Mouse (Mus musculus) spleen, embryonic (tissue): Measurements from ENCODE around the gene Cux2.

ENCODE experiments used
- CTCF ChIA-PET: fragments of 350-600 bp; sonication (Branson Sonifier 250); formaldehyde crosslinking; loops from one replicate; lab custom pipeline; 2022; lab: Charles Lee

Gene Cux2

DNA sequence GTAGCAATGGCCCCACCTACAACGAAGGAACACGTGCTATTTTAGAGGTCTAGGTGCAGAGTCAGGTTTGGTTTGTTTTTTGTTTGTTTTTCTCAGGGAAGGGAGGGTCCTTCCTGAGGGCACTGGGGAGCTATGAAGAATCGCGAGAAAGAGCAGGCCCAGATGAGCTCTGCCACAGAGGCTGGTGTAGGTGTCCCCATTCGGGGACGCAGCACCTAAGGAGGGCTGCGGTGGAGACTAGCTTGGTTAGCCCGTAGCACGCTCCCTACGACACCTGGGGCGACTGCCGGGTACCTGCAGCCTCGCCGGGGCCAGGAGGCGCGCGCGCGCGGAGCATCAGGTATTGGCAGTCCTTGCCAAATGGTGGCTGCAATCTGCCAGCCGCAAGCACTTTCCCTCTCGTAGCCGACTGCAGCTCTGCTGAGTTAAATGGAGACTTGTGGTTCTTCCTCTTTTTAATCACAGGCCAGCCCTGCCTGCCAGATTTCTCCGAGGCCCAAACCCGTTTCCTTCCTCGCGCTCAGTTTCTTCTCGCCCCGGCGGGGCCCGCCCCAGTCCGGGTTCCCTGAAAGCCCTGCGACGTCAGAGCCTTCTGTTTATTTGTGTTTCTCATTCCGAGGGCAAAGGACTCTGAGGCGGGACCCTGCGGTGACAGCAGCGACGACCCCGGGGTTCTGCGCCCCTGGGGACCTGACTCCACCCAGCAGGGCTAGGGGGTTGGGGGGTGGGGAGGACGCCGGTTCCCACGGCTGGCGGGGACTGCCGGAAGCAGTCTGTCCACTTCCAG is 211.4 kb downstream of the Cux2 start:
- CTCF ChIA-PET = interaction anchor here (0.5 kb wide), 1 partner anchor 43 kb away, joined by 5 read pairs; no protein-coding TSS in a partner anchor

DNA sequence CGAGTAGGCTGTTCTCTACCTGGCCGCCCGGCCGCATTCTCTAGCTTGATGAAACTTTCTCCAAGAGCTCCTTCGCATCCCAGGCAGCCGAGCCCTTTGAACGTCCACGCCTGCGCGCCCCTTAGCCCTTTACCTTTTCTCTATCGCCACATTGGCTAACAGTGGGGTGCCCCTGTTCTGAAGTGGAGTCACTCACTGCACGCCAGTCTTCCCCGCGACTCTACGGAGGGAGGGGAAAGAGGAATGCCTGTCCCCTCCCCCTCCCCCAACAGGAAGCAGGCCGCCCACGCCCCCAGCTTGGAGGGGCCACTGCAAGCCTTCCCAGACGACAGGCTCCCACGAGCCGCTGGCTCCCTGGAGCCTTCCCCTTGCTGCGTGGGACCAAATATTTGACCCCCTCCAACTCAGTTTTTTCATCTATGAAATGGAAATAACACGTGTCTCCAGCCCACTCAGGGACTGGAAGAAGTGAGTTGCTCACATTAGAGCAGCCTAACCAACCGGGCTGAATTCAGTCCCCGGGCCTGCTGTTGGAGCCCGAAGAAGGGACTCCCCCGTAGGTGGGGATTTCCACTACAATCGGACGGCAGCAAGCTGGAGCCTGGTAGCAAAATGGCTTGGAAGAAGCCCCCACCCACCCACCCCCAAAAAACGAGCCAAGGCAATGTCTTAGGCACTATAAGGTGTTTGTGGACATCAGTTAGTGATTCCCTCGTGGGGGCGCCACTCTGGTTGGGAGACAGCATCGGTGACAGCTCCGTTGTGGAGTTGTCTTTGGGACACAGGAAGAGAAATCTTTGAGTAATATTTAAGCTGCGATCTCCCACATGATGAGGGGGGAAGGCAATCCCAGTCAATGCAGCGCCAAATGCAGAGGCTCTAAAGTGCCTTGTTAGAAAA is 212.2 kb downstream of the Cux2 start, which contains the start of gene Sh2b3:
Gene Sh2b3 (minus strand): TSS at position 206 of the 900 bp plus-strand sequence.
- CTCF ChIA-PET = interaction anchor here (0.5 to 0.8 kb wide), 3 partner anchors 42 to 1885 kb away, joined by 3 to 5 read pairs (median 4); partner anchors contain the start of gene Bcl7a

DNA sequence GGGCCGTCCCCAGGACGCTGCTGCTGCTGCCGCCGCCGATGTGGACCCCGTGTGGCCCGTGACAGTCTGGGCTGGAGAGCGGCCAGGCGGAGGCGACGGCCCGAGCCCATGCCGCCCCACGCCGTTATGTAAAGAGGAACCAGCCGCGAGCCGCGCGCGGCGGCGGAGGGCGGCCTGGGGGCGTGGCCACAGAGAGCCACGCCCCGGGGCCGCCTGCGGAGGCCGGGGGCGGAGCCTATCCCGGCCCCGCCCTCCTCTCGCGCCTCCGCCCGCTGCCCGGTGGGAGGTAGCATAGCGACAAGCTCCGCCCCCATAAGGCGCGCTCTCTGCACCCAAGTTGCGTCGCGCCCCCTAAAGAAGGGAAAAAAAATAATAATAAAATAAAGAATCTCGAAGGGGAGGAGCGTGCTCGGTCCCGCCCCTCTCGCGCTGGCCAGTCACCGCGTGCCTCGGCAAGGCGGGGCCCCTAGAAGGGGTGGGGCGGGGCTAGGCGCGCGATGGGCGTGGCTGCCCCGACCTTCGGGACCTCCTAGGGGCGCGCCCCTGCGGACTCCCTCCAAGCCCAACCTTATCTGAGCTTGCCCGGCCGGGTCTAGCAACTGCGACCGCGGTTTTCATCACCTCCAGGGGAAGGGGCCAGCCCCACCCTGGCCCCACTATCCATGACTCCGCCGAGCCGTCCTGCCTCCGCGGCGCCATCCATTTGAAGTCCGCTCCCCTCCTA is 213.0 kb downstream of the Cux2 start:
- CTCF ChIA-PET = interaction anchor here (0.5 to 1.6 kb wide), 5 partner anchors 13 to 1886 kb away, joined by 3 to 19 read pairs (median 7); partner anchors contain the start of genes Bcl7a and Pheta1

DNA sequence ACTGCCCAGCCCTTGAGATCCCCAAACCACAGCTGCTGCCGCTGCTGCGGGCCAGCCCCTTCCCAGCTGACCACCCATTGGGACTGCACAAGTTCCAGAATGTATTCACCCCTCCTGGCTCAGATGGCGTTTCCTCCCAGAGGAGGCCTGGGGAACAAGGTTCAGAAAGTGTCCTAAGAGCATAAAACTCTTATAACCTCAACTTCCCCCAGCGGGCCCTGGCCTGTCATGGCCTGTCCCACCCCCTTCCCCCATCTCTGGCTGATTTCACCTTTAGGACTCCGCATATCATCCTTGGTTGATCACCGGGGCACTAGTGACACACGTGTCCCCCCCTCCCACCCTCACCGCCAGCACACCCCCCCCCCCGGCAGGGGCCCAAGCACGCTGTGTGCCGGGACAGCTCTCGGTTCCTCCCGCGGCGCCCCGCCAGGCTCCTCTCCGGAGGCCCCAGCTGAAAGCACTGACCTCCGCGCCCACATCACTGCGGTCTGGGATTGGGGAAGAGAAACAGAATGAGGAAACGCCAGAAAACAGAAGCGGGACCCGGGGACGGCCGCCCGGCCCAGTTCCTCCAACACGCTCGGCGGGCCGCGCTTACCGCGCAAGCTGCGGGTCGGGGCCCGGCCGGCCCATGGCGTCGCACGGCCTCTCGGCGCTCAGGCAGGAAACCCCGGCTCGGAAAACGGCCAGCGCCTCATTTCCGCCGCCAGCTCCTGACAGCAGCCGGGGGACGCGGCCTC is 213.8 kb downstream of the Cux2 start:
- CTCF ChIA-PET = interaction anchor here (0.7 to 1.6 kb wide), 3 partner anchors 13 to 498 kb away, joined by 7 to 19 read pairs (median 9); partner anchors contain the start of gene Pheta1

DNA sequence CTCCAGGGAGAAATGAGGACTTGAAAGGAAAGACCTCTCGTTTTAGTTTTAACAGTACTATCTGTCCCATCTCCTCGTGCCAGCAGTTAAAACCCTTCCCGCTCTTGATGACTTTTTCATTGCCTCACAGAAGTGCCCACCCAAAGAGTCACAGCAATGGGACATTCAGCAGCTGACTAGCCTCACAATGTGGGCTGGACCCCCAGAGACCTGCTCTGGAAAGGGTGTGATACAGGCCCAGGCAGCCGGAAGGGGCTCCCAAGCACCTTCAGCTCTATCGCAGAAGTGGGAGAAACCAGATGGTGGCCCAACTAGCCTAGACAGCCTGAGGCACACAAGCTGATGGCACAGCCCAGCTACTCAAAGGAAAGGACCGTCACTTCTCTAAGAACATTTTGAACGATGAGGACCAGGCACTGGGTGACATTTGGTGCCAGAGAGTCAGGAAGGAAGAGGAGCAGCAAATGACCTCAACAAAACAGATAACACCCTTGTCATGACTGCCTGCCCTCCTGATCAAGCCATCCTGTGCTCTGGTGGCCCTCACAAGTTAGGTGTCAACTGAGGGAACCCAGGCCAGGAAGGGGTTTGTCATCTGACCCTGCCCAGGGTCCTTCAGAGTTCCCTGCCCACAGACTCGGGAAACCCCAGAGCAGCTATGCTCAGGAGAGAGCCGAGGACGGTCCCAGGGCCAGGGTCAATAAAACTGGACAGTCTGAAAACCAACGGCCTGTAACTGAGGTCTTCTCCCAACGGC is 214.7 kb downstream of the Cux2 start:
- CTCF ChIA-PET = interaction anchor here (1.6 kb wide), 1 partner anchor 14 kb away, joined by 9 read pairs; no protein-coding TSS in a partner anchor

DNA sequence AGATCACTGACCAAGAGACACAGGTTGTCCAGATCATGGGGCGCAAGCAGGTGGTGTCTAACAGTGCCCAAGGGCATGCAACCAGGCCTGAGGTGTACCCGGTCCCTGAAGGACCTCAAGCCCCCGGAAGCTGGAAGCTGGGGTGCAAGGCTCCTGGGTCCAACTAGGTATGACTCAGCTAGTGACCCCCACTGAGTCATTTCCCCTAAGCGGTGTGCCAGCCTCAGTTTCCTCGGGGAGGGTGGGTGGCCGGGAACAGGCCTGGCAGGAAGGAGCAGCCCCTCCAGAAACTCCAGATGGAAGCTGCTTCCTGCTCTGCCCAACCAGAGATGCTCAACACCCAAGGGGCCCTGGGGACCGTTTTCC is 215.7 kb downstream of the Cux2 start:
- CTCF ChIA-PET = no interaction called here

DNA sequence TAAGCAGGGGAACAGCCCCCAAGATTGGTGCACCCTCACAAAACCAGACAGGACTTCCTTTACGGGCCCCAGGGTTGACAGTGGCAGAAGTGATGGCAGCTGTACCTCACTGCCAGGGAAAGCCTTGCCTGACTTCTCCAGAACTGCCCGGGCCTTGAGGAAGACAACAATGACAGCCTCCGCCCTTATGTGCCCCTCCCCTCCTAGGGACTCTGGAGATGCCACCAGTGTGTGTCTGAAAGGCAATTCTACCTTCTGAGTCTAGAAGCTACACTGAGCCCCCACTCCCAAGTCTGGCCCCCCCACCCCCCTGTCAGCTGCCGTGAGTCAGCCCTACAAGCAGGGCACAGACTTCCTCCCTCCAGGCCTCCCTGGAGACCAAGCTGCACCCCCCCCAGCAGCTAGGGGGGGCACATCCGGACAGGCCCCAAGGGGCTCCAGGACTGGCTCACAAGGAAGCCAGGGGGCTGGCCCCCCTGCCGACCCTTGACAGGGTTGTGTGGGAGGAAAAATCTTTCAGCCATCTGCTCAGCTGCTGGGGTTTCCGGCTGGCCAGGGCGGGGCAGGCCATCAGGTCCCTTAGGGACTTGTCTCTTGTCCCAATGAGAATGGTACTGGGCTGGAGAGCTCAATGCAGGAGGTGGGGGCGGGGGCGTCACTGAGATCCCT is 216.2 kb downstream of the Cux2 start:
- CTCF ChIA-PET = interaction anchor here (1.4 kb wide), 1 partner anchor 9 kb away, joined by 4 read pairs; no protein-coding TSS in a partner anchor

DNA sequence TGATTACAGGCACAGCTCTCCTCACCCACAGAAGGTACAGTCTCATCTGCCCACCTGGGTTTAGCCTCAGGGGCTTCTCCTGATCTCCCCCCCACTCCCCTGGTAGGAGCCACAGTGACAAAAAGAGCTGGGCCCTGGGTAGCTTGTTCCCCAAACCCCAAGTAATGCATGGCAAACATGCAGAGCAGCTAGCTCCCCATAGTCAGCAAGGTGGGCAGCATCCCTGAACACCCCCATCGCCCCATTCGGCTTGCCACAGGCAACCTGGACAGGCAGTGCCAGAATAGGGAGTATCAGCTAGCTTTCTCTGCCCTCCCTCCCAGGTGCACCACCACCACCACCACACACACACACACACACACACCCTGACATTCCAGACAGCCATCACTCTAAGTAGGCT is 216.7 kb downstream of the Cux2 start:
- CTCF ChIA-PET = interaction anchor here (0.5 to 1.4 kb wide), 4 partner anchors 10 to 176 kb away, joined by 4 to 6 read pairs (median 4); no protein-coding TSS in a partner anchor

DNA sequence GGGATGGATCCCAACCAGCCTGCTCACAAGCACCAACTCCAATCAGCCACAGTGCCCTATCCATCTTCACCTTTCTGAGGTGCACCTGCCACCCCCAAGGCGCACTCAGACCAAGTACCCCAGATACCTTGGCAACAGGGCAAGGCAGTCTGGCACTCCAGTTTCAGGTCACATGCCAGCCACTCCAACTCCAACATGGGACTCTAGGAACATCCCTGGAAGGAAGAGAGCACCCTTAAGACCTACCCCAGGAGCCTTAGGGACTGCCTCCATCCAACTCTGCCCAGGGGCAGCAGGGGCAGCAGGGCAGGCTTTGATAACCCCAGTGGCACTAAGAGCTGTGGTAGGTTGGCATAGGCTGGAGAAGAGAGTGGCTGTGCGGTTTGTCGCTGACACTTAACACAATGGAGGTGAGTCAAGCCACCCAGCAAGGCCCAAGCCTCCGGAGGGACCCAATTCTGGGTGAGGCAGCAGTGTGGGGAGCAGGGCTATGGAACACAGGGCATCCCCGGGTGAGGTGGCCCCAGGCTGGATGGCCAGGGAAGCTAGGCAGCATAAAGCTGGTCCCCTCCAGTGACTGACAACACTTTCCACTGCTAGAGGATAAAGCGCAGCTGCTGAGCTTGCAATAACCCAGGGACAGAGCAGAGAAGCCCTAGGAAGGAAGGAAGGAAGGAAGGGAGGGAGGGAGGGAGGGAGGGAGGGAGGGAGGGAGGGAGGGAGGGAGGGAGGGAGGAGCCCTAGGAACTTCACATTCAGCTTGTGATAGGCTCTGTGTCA is 217.3 kb downstream of the Cux2 start:
- CTCF ChIA-PET = interaction anchor here (0.5 to 1.4 kb wide), 4 partner anchors 10 to 175 kb away, joined by 4 to 6 read pairs (median 4); no protein-coding TSS in a partner anchor

DNA sequence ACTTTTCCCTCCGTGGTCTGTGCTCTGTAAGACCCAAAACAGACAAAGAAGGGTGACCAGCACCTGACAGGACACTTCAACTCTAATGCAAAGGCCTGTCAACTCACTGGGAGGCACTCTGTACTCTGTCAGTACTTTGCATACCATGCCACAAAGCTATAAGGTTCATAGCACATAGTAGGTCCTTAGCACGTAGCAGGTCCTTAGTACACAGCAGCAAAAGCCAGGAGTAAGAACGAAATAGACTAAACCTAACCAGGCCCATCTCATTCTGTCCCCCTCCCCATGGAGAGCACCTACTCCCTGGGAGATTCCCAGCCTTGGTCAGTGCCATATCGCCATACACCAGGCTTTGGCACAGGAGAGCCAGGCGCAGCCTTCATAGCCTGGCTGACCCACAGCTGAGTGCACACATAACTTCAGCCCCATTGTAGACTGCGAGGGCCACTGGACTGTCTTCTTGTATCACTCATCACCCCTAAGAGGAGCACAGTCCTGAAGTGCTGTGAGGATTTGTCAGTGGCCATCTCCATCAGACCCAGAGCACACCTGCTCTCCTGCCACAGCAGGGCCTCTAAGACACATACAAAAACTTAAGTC is 218.8 kb downstream of the Cux2 start:
- CTCF ChIA-PET = no interaction called here

DNA sequence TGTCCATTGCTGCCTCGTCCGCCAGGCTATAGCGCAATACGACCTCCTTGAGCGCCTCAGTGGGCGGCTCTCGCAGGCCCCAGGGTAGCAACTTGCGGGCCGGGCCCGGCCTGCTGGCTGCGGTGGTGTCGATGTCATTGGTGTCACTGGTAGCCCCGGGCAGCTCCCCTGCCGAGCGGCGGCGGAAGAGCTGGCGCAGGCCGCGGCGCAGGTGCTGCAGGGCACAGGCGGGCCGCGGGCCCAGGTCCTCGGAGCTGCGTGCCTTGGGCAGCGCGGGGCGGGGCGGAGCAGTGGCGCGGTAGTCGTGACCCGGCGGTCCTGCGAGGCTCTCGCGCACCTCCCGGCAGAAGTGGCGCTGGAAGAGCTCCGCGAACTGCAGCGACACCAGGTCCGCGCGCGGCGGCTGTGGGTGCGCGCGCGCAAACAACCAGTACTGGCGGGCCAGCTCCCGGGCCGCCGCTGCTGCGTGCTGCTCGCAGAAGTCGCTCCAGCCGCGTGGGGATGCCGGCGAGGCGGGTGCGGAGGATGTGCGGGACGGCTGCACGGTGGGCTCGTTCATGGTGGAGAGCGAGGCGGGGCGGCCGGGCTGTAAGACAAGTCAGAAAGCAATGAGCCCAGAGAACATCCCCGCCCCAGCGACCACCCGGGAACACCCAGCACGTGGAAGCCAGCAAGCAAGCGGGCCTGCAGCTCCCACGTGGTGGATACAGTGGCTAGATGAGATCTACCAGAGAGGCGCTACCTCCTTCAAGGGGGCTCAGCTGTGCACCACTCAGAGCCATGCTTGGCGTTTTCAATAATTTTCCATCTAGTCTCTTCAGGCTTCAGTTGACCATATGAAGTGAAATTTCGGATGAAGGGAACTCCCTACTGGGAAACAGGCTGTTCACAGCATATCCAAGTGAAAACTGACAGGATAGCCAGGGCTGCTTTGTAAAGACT is 221.1 kb downstream of the Cux2 start:
- CTCF ChIA-PET = interaction anchor here (1.4 kb wide), 1 partner anchor 12 kb away, joined by 6 read pairs; no protein-coding TSS in a partner anchor

DNA sequence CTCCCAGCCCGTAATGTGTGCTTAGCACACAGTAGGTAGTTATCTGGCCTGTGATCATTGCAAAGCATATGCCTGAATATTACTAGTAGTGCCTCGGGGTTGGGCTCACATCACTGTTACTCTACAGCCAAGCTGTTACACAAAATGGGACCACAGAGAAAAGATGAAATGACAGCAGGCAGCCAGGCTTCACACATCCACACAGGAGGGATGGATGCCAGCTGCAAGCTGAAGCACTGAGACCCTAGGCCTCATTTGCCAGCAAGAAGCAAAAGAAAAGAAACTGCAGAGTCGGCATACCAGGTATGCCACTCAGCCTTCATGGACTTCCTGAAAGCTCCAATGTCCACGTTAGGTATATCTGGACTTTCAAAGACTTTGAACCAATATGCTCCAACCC is 222.0 kb downstream of the Cux2 start:
- CTCF ChIA-PET = interaction anchor here (1.4 kb wide), 1 partner anchor 11 kb away, joined by 6 read pairs; no protein-coding TSS in a partner anchor

DNA sequence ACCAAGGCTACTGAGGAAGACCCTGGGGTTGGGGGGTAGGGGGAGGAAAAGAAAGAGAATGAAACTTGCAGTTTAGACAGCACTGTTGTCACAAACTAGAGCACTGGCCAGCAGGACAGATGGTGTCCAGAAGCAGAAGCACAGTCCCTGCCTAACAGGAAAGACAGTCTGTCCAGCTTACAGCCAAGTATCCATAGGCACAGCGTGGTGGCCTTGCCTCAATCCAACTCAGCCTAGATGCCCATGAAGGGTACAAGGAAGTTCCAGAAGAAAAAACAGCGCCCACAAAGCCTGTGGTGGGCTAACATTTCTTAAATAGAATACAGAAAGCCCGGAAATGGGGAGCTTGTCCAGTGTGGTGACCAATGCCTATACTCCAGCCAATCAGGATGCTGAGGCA is 224.3 kb downstream of the Cux2 start:
- CTCF ChIA-PET = interaction anchor here (1.0 to 1.7 kb wide), 2 partner anchors 15 to 41 kb away, joined by 4 to 6 read pairs; no protein-coding TSS in a partner anchor

DNA sequence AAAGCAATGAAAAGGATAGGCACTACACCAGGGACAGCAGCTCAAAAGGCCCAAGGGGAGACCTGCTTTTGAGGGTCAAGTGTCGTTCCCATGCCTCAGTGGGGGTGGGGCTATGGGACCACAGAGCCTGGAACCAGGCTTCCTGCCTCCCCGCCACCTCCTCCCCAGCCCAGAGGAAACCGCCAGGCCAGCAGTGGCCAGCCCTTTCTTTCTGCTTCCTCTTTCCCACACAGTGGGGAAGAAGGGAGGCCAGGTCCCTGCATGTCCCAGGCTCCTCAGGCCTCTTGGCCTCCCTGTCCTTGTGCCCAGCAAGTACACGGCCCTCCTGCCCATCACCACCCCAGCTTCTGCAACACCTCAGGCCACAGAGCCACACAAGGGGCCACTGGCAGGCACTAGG is 225.8 kb downstream of the Cux2 start:
- CTCF ChIA-PET = interaction anchor here (1.1 kb wide), 1 partner anchor 9 kb away, joined by 3 read pairs; no protein-coding TSS in a partner anchor

DNA sequence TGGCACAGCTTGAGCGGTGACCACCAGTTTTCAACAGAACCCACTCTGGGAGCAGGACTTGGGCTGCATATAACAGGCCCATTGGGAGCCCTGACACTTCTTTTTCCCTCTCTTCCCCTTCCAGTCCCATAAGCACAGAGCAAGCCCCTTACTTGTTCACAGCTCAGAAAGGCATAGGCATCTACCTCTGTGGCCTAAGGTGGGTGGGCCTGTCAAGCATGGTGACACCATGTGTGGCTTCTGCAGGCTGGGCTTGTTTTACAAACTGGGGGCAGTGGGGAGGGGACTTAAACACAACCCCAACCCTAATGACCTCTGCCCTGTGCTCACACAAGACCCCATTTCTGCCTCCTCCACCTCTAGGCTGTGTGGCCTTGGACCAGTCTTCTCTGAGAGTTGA is 226.2 kb downstream of the Cux2 start:
- CTCF ChIA-PET = interaction anchor here (0.8 to 1.1 kb wide), 2 partner anchors 9 to 20 kb away, joined by 3 read pairs; no protein-coding TSS in a partner anchor
